Mouse (Mus musculus) cerebellum, adult 9-10 months (tissue): ENCODE results near the gene Eif4g1.
A peak's percentile ranks its signal among the peaks of the same experiment; 100 is the strongest.

Experiments
- DNase-seq: peaks from one replicate; pipeline ENCODE4 v3.0.0; 2022

Gene Eif4g1

GRCm38 (mm10) chr16:20706407-20707055 lies 38.4 kb downstream of the Eif4g1 start:
- peak; percentile 51 for DNase-seq

- peak; percentile 24 for DNase-seq
These were observed 40.3 kb downstream of the Eif4g1 start for GRCm38 (mm10) chr16:20708220-20708938.

GRCm38 (mm10) chr16:20708939-20709734 lies 41.0 kb downstream of the Eif4g1 start:
- peak; percentile 42 for DNase-seq

GRCm38 (mm10) chr16:20710370-20710769 lies 42.3 kb downstream of the Eif4g1 start:
- DNase-seq: peak; percentile 35

GRCm38 (mm10) chr16:20710810-20711209 lies 42.7 kb downstream of the Eif4g1 start:
- DNase-seq: peak; percentile 31

GRCm38 (mm10) chr16:20712190-20712589 lies 44.1 kb downstream of the Eif4g1 start:
- no peak for DNase-seq

GRCm38 (mm10) chr16:20712889-20713288 lies 44.8 kb downstream of the Eif4g1 start:
- DNase-seq: no peak

GRCm38 (mm10) chr16:20714307-20715080 lies 46.4 kb downstream of the Eif4g1 start:
- peak; percentile 58 for DNase-seq

- peak; percentile 59 for DNase-seq
These were observed 47.0 kb downstream of the Eif4g1 start for GRCm38 (mm10) chr16:20715161-20715560.

- DNase-seq: no peak
These were observed 47.5 kb downstream of the Eif4g1 start for GRCm38 (mm10) chr16:20715566-20715965.

GRCm38 (mm10) chr16:20715976-20716840 lies 48.1 kb downstream of the Eif4g1 start:
- DNase-seq: peak; percentile 79

GRCm38 (mm10) chr16:20716841-20717180 lies 48.7 kb downstream of the Eif4g1 start:
- no peak for DNase-seq

GRCm38 (mm10) chr16:20717181-20717977 lies 49.3 kb downstream of the Eif4g1 start, which contains the start of the genes Polr2h and Clcn2:
Polr2h (plus strand) TSS chr16:20717665.
Clcn2 (minus strand) TSS chr16:20717746.
- peak; percentile 97 for DNase-seq

GRCm38 (mm10) chr16:20717978-20718670 lies 50.0 kb downstream of the Eif4g1 start:
- DNase-seq: no peak

GRCm38 (mm10) chr16:20721808-20722207 lies 53.7 kb downstream of the Eif4g1 start:
- DNase-seq: no peak

- no peak for DNase-seq
These were observed 54.6 kb downstream of the Eif4g1 start for GRCm38 (mm10) chr16:20722736-20723135.

GRCm38 (mm10) chr16:20723247-20723646 lies 55.1 kb downstream of the Eif4g1 start:
- no peak for DNase-seq

- DNase-seq: no peak
These were observed 56.2 kb downstream of the Eif4g1 start for GRCm38 (mm10) chr16:20724338-20724748.

- DNase-seq: no peak
These were observed 57.2 kb downstream of the Eif4g1 start for GRCm38 (mm10) chr16:20725321-20725720.

GRCm38 (mm10) chr16:20725750-20726149 lies 57.6 kb downstream of the Eif4g1 start:
- no peak for DNase-seq
